Mouse (Mus musculus) intestine, postnatal 0 days (tissue): ENCODE measurements around the gene Ctcfl. TPM values are rescaled to one million over a fixed set of nuclear protein-coding genes. Genes with fewer than 3 reads are reported as not detected.

Experiments used
- ATAC-seq: fragments of 200-750 bp; cut with Nextera tagmentation; 2 replicates; pipeline ENCODE4 v1.8.0; 2017; ENCODE audit warnings: mild to moderate bottlenecking, moderate TSS enrichment, moderate library complexity
- H3K27ac ChIP-seq: fragments of 300-500 bp; sonication (generic); 2 replicates; pipeline ENCODE4 v1.5.1; 2014; ENCODE audit warnings: mild to moderate bottlenecking, low read depth, low read length, moderate library complexity
- H3K27me3 ChIP-seq: fragments of 300-500 bp; sonication (generic); replicated peaks from 2 replicates; pipeline ENCODE4 v1.6.1; 2014; ENCODE audit warnings: low read length, mixed read lengths; ENCODE audit not compliant: control insufficient read depth, insufficient read depth
- H3K36me3 ChIP-seq: fragments of 300-500 bp; sonication (generic); 2 replicates; pipeline ENCODE4 v1.6.1; 2014; ENCODE audit warnings: mild to moderate bottlenecking, moderate library complexity; ENCODE audit not compliant: control insufficient read depth, insufficient read depth
- H3K4me1 ChIP-seq: fragments of 300-500 bp; sonication (generic); replicated peaks from 2 replicates; pipeline ENCODE4 v1.6.1; 2014; ENCODE audit warnings: antibody characterized with exemption, low read length, mixed read lengths; ENCODE audit not compliant: control insufficient read depth, insufficient read depth
- H3K4me2 ChIP-seq: fragments of 300-500 bp; sonication (generic); replicated peaks from 2 replicates; pipeline ENCODE4 v1.6.1; 2014; ENCODE audit warnings: low read depth, mild to moderate bottlenecking, moderate library complexity
- H3K4me3 ChIP-seq: fragments of 300-500 bp; sonication (generic); 2 replicates; pipeline ENCODE4 v1.5.1; 2014; ENCODE audit warnings: low read depth, low read length
- H3K9ac ChIP-seq: fragments of 300-500 bp; sonication (generic); 2 replicates; pipeline ENCODE4 v1.6.1; 2014; ENCODE audit warnings: mild to moderate bottlenecking, low read depth, low read length
- H3K9me3 ChIP-seq: fragments of 300-500 bp; sonication (generic); 2 replicates; pipeline ENCODE4 v1.6.1; 2016; ENCODE audit warnings: mixed run types; ENCODE audit not compliant: control insufficient read depth
- CTCF ChIP-seq: sonication (generic); IDR thresholded peaks from 2 replicates; pipeline ENCODE4 v1.5.1; 2016; ENCODE audit warnings: low read depth, mild to moderate bottlenecking, control low read depth, antibody characterized with exemption, moderate library complexity
- WGBS: fragments of 180-500 bp; shearing (Covaris S2); extraction: QIAGEN DNeasy Blood & Tissue Kit; methylation state at CpG from one replicate; pipeline ENCODE4 v1.1.7; 2014; 5-methylcytosine and 5-hydroxymethylcytosine counted together
- polyA plus RNA-seq: library from polyadenylated mRNA; unstranded; fragments of >200 nt; fragmentation: Nextera tagmentation; extraction: Ambion mirVana; gene quantifications from 2 replicates; pipeline ENCODE4 v1.2.1, GENCODE M21; 2015

Gene Ctcfl
- polyA plus RNA-seq, 1 experiment from 2014 or later = 1.0 TPM

DNA sequence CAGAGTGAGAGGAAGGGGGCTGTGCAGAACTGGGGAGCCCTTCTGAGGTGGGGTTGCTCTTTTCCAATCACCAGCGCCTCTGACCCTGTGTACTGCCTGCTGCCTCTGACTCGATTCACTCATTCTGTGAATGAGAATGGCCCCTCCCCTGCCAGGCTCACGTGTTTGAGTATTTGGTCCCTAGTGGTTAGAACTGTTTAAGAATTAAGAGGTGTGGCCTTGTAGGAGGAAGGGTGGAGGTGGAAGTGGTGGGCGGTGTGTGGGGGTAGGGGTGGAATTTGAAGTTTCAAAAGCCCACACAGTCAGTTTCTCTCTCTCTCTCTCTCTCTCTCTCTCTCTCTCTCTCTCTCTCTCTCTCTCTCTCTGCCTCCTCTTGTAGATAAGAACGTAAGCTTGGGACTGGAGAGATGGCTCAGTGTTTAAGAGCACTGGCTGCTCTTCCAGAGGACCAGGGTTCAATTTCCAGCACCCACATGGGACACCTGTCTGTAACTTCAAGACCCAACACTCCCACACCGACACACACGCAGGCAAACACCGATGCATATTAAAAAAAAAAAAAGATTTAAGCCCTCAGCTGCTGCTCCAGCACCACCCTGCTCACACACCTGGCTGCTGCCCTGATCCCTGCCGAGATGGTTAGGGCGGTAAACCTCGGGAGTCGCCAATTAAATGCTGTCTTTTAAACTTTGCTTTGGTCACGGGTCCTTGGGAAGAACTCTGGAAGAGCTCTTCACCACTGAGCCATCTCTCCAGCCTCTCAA, 35.4 kb downstream of the Ctcfl start:
- Histone ChIP-seq H3K4me1 (no peaks in the 10 kb centered on the region), H3K27ac (no peak overlapping the region), H3K9me3 (no peaks in the 10 kb centered on the region), H3K36me3 (no peaks in the 10 kb centered on the region), H3K4me3 (no peak overlapping the region), H3K4me2 (peak overlapping the region; percentile 47), H3K9ac (no peak overlapping the region), H3K27me3 (no peaks in the 10 kb centered on the region)
- WGBS = 17% methylated on average over 13 of the region's 13 CpGs
- no peak for TF ChIP-seq CTCF
- peak; percentile 39 for ATAC-seq

DNA sequence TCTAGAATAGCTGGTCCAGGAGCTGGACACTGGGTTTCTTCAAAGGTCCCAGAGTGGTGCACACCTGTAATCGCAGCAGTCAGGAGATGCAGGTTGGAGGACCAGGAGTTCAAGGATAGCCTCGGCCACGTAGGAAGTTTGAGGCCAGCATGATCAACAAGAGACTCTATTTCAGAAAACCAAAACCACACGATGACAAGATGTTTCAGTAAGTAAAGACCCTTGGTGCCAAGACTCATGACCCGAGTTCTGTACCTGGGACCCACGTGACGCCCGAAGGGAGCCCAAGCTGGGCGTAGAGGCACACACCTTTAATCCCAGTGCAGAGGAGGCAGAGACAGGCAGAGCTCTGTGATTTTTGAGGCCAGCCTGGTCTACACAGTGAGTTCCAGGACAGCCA, 36.2 kb downstream of the Ctcfl start:
- WGBS = 75% methylated on average over 9 of the region's 9 CpGs
- Histone ChIP-seq H3K36me3 (no peaks in the 10 kb centered on the region), H3K9me3 (no peaks in the 10 kb centered on the region), H3K4me2 (no peak overlapping the region), H3K27ac (no peak overlapping the region), H3K9ac (no peak overlapping the region), H3K4me1 (no peaks in the 10 kb centered on the region), H3K27me3 (no peaks in the 10 kb centered on the region), H3K4me3 (no peak overlapping the region)
- no peak for TF ChIP-seq CTCF
- ATAC-seq = no peak

DNA sequence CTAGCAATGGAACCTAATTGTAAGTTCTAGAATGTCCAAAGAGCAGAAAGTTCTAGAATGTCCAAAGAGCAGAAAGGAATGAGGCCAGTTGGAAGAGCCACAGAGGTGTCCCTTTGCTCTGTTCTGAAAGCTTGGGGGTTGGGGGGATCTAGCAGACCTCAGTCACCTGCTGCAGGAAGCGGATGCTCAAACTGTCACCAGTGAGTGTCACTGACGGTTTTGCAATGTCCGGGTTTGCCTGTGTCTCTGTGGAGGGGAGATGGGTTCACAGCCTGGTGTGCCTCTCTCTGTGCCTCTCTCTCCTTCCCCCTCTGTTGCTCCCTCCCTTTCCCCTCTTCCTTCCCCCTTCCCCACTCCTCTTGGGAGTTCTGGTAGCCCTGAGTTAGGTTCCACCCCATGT, 36.6 kb downstream of the Ctcfl start:
- TF ChIP-seq CTCF = no peak
- no peaks in the 10 kb centered on the region for H3K36me3 ChIP-seq
- H3K4me2 ChIP-seq = no peak overlapping the region
- H3K27me3 ChIP-seq = no peaks in the 10 kb centered on the region
- no peaks in the 10 kb centered on the region for H3K9me3 ChIP-seq
- no peaks in the 10 kb centered on the region for H3K4me1 ChIP-seq
- 83% methylated on average over 3 of the region's 3 CpGs for WGBS
- no peak overlapping the region for H3K4me3 ChIP-seq
- ATAC-seq = no peak
- no peak overlapping the region for H3K9ac ChIP-seq
- H3K27ac ChIP-seq = no peak overlapping the region

DNA sequence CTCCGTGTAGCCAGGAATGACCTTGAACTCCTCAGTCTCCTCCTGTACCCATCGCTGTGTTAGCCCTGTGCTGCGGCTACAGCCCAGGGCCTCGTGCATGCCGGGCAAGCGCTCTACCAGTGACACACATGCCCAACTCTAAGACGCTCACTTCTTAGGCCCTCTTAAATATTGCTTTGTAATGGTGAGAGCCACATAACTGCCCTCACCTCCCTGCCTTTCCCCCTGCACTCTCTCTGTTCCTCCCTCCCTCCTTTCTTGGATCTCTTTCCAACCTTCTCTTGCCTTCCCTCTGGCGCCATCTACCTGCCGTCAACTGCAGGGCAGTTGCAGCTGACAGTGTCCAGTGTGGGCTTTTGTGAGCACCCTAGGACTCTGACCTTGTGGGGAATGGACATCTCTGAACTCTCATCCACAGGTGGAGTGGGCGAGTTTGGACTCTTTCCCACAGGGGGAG, 38.5 kb downstream of the Ctcfl start:
- Histone ChIP-seq H3K9ac (no peak overlapping the region), H3K27me3 (no peaks in the 10 kb centered on the region), H3K36me3 (no peaks in the 10 kb centered on the region), H3K4me2 (no peak overlapping the region; the same call in 1 of the 2 replicates), H3K4me1 (no peaks in the 10 kb centered on the region), H3K27ac (no peak overlapping the region), H3K9me3 (no peaks in the 10 kb centered on the region), H3K4me3 (no peak overlapping the region)
- TF ChIP-seq CTCF = peak; percentile 99
- peak; percentile 60 for ATAC-seq
- WGBS = 30% methylated on average over 10 of the region's 10 CpGs

DNA sequence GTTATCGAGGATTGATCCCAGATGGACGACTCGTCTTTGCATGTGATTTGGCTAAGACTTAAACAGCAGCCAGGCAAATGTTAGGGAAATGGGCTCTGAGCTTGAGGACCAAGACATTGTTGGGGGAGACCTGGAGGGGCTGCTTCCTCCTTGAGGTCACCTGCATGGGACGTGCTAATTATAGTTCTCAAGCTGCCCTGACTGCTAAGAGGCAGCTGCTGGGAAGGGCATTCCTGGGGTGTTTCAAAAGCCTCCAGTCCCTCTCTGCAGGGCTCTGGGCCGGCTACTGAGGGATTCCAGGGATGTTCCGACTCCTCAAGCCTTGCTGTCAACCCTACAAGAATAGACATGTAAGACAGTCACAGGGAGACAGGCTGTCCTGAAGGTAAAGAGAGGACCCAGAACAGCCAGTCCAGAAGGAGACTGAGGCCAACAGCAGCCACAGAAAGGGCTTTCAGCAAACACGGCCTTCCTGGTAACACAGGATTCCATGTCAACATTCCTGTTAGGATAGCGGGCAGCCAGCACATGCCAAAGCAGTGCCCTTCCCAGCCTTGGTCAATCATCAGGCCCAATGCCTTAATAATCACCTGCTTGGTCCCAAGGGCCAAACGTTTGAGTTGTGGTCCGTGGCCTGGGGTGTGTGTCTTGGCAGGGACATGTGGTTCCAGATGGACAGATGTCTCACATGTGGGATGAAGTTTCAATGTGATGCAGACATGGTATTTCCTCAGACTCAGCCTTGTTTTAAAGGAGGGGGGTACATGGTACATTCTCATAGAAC, 39.4 kb downstream of the Ctcfl start:
- no peak for ATAC-seq
- Histone ChIP-seq H3K9ac (no peak overlapping the region), H3K9me3 (no peaks in the 10 kb centered on the region), H3K27me3 (no peaks in the 10 kb centered on the region), H3K4me3 (no peak overlapping the region), H3K36me3 (no peaks in the 10 kb centered on the region), H3K27ac (no peak overlapping the region), H3K4me2 (no peak overlapping the region), H3K4me1 (no peaks in the 10 kb centered on the region)
- 52% methylated on average over 10 of the region's 10 CpGs for WGBS
- no peak for TF ChIP-seq CTCF

DNA sequence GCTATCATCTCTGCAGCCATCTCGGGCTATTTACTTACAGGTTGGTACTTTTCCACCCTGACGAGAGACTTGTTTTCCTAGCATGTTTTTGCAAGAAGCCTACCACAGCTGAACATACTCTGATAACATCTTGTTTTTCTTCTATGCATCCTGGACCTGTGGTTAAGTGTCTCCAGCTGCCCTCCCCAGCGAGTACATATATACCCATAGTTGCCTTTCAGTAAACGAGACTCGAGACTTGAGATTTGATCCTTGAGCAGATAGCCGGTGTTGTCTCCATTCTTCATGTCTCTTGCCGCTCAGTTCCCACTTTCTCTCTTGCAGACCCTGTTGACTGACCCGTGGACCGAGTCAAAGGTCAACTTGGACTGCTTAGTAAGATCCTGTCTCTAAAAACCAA, 42.4 kb downstream of the Ctcfl start:
- no peak for ATAC-seq
- TF ChIP-seq CTCF = no peak
- H3K27ac ChIP-seq = no peak overlapping the region
- H3K9ac ChIP-seq = no peak overlapping the region
- 69% methylated on average over 9 of the region's 9 CpGs for WGBS
- H3K4me2 ChIP-seq = no peak overlapping the region
- H3K27me3 ChIP-seq = no peaks in the 10 kb centered on the region
- no peaks in the 10 kb centered on the region for H3K4me1 ChIP-seq
- H3K36me3 ChIP-seq = no peaks in the 10 kb centered on the region
- no peaks in the 10 kb centered on the region for H3K9me3 ChIP-seq
- no peak overlapping the region for H3K4me3 ChIP-seq
